In genomic region chr12:98525361-98525760, GRCm38 (mm10) we compare ENCODE assay signal across 23 mouse cellular contexts. TPM values are rescaled to one million over a fixed set of nuclear protein-coding genes. Genes with fewer than 3 reads are reported as not detected.
DNase-seq lines count a peak whose midpoint lies in the region; ATAC-seq and TF ChIP-seq lines count a peak whose summit lies in the region.
"Had no signal": no experiment of that assay in that cellular context is flagged by ENCODE, and none has a peak within 500 bp of the region (broad histone marks: within the 10 kb centered on the region; RNA-seq: fewer than 3 reads in every experiment).

No protein-coding gene starts in this region.

- peaks cover 36% of the 10 kb centered on the region for H3K4me1 ChIP-seq in hindbrain, embryonic 13.5 days (replicated peaks)
- H3K4me1 ChIP-seq in hindbrain, embryonic 10.5 days (replicated peaks) = peaks cover 18% of the 10 kb centered on the region
- peaks cover 14% of the 10 kb centered on the region for H3K4me1 ChIP-seq in midbrain, embryonic 14.5 days (ENCODE audit: control insufficient read depth, insufficient read depth, low read length)
- H3K4me1 ChIP-seq in midbrain, postnatal 0 days (ENCODE audit: insufficient read depth, low read length) = peaks cover 4% of the 10 kb centered on the region; the same call in 1 of the 2 replicates
- peaks cover 19% of the 10 kb centered on the region for H3K4me1 ChIP-seq in forebrain, embryonic 16.5 days (replicated peaks; ENCODE audit: control insufficient read depth, insufficient read depth, low read length)
- H3K4me1 ChIP-seq: embryonic facial prominence, embryonic 12.5 days; heart, embryonic 15.5 days; limb, embryonic 12.5 days had no signal

- H3K4me3 ChIP-seq in hindbrain, embryonic 13.5 days = no peak overlapping the region
- H3K4me3 ChIP-seq in hindbrain, embryonic 10.5 days = no peak overlapping the region
- H3K4me3 ChIP-seq in midbrain, embryonic 14.5 days (replicated peaks; ENCODE audit: low read depth, low read length) = no peak overlapping the region
- no peak overlapping the region for H3K4me3 ChIP-seq in midbrain, postnatal 0 days (ENCODE audit: low read depth, low read length)
- H3K4me3 ChIP-seq in forebrain, embryonic 16.5 days (replicated peaks; ENCODE audit: low read length) = no peak overlapping the region
- H3K4me3 ChIP-seq: embryonic facial prominence, embryonic 12.5 days; heart, embryonic 15.5 days; limb, embryonic 12.5 days had no signal

- no peak for ATAC-seq in hindbrain, embryonic 13.5 days (ENCODE audit: low FRiP score)
- ATAC-seq in midbrain, embryonic 14.5 days (ENCODE audit: low FRiP score, low TSS enrichment) = no peak
- ATAC-seq in midbrain, postnatal 0 days (ENCODE audit: low FRiP score) = no peak
- ATAC-seq in forebrain, embryonic 16.5 days = no peak
- ATAC-seq: intestine, embryonic 16.5 days; liver, postnatal 0 days; lung, postnatal 0 days; Patski had no signal

- no peaks in the 10 kb centered on the region for H3K9me3 ChIP-seq in hindbrain, embryonic 13.5 days
- peaks cover 12% of the 10 kb centered on the region for H3K9me3 ChIP-seq in hindbrain, embryonic 10.5 days
- H3K9me3 ChIP-seq in midbrain, embryonic 14.5 days (ENCODE audit: control insufficient read depth, low read length) = no peaks in the 10 kb centered on the region
- H3K9me3 ChIP-seq in midbrain, postnatal 0 days (ENCODE audit: low read length) = no peaks in the 10 kb centered on the region
- no peaks in the 10 kb centered on the region for H3K9me3 ChIP-seq in forebrain, embryonic 16.5 days (ENCODE audit: control insufficient read depth, low read length)
- H3K9me3 ChIP-seq: embryonic facial prominence, embryonic 12.5 days; heart, embryonic 15.5 days; limb, embryonic 12.5 days had no signal

- TF ChIP-seq CTCF in midbrain, postnatal 0 days (IDR thresholded peaks at IDR 0.05) = no peak

- H3K4me2 ChIP-seq in hindbrain, embryonic 13.5 days = no peak overlapping the region
- H3K4me2 ChIP-seq in midbrain, embryonic 14.5 days (ENCODE audit: low read length) = no peak overlapping the region
- H3K4me2 ChIP-seq in midbrain, postnatal 0 days (ENCODE audit: low read depth, low read length, poor library complexity, severe bottlenecking) = no peak overlapping the region
- H3K4me2 ChIP-seq in forebrain, embryonic 16.5 days (ENCODE audit: low read length) = no peak overlapping the region
- H3K4me2 ChIP-seq: embryonic facial prominence, embryonic 12.5 days; heart, embryonic 15.5 days; limb, embryonic 12.5 days; liver, embryonic 11.5 days had no signal

- DNase-seq in cerebellum, postnatal 25 days = peak; percentile 28 to 38
- DNase-seq in cerebellum, adult 11 months = no peak
- DNase-seq in hindbrain, embryonic 10.5 days (ENCODE audit: low spot score) = no peak
- no peak for DNase-seq in midbrain, embryonic 14.5 days
- DNase-seq in midbrain, postnatal 0 days (ENCODE audit: low spot score) = no peak
- no peak for DNase-seq in lung, postnatal 25 days (ENCODE audit: low spot score)
- DNase-seq: cerebellum, adult 8-10 months; gastrocnemius, postnatal 36 days; kidney, adult 9 months; kidney, postnatal 25 days; liver, postnatal 0 days; right cerebral cortex, postnatal 14 days had no signal

- H3K36me3 ChIP-seq in hindbrain, embryonic 13.5 days = peaks cover 18% of the 10 kb centered on the region
- H3K36me3 ChIP-seq in hindbrain, embryonic 10.5 days = peaks cover 57% of the 10 kb centered on the region
- peaks cover 18% of the 10 kb centered on the region for H3K36me3 ChIP-seq in midbrain, embryonic 14.5 days (ENCODE audit: control insufficient read depth, insufficient read depth, low read length)
- H3K36me3 ChIP-seq in midbrain, postnatal 0 days (ENCODE audit: insufficient read depth, low read length) = no peaks in the 10 kb centered on the region
- peaks cover 15% of the 10 kb centered on the region for H3K36me3 ChIP-seq in forebrain, embryonic 16.5 days (ENCODE audit: control insufficient read depth, insufficient read depth)
- H3K36me3 ChIP-seq: embryonic facial prominence, embryonic 12.5 days; heart, embryonic 15.5 days; limb, embryonic 12.5 days had no signal

- no peaks in the 10 kb centered on the region for H3K27me3 ChIP-seq in hindbrain, embryonic 13.5 days
- H3K27me3 ChIP-seq in hindbrain, embryonic 10.5 days (ENCODE audit: insufficient read depth, poor library complexity, severe bottlenecking) = no peaks in the 10 kb centered on the region
- no peaks in the 10 kb centered on the region for H3K27me3 ChIP-seq in midbrain, embryonic 14.5 days (ENCODE audit: control insufficient read depth, insufficient read depth, low read length)
- no peaks in the 10 kb centered on the region for H3K27me3 ChIP-seq in midbrain, postnatal 0 days (ENCODE audit: insufficient read depth, low read length)
- H3K27me3 ChIP-seq in forebrain, embryonic 16.5 days (replicated peaks; ENCODE audit: control insufficient read depth, insufficient read depth, low read length) = no peaks in the 10 kb centered on the region
- H3K27me3 ChIP-seq: embryonic facial prominence, embryonic 12.5 days; heart, embryonic 15.5 days; limb, embryonic 12.5 days; Patski had no signal

- 86% methylated on average over 8 of the region's 8 CpGs for WGBS in hindbrain, embryonic 13.5 days
- 93% methylated on average over 8 of the region's 8 CpGs for WGBS in hindbrain, embryonic 10.5 days
- WGBS in midbrain, embryonic 14.5 days = 88% methylated on average over 8 of the region's 8 CpGs
- WGBS in midbrain, postnatal 0 days = 88% methylated on average over 8 of the region's 8 CpGs
- 79% methylated on average over 8 of the region's 8 CpGs for WGBS in forebrain, embryonic 16.5 days

- no peak overlapping the region for H3K9ac ChIP-seq in hindbrain, embryonic 13.5 days
- no peak overlapping the region for H3K9ac ChIP-seq in midbrain, embryonic 14.5 days (replicated peaks; ENCODE audit: low read length)
- H3K9ac ChIP-seq in midbrain, postnatal 0 days (replicated peaks; ENCODE audit: low read length, poor library complexity, severe bottlenecking) = no peak overlapping the region
- no peak overlapping the region for H3K9ac ChIP-seq in forebrain, embryonic 16.5 days (replicated peaks; ENCODE audit: low read depth, low read length)
- H3K9ac ChIP-seq: embryonic facial prominence, embryonic 12.5 days; heart, embryonic 15.5 days; limb, embryonic 12.5 days; liver, postnatal 0 days had no signal

- H3K27ac ChIP-seq in hindbrain, embryonic 13.5 days = peak overlapping the region; percentile 44
- H3K27ac ChIP-seq in hindbrain, embryonic 10.5 days = no peak overlapping the region
- 0 out of 2 replicates have a peak overlapping the region, but pooled peaks have one; percentile 33 for H3K27ac ChIP-seq in midbrain, embryonic 14.5 days (replicated peaks; ENCODE audit: low read depth, low read length)
- no peak overlapping the region for H3K27ac ChIP-seq in midbrain, postnatal 0 days (ENCODE audit: low read depth, low read length)
- peak overlapping the region; percentile 46; the same call in 1 of the 2 replicates for H3K27ac ChIP-seq in forebrain, embryonic 16.5 days (ENCODE audit: low read length)
- H3K27ac ChIP-seq: embryonic facial prominence, embryonic 12.5 days; heart, embryonic 15.5 days; limb, embryonic 12.5 days had no signal

RNA-seq across cellular contexts. Expression of gene Kcnk10, which starts 52.7 kb away (rescaled TPM):
- polyA plus RNA-seq in hindbrain, embryonic 13.5 days (2015; fragmentation: Nextera tagmentation; extraction: Ambion mirVana) = 39.6 and 43.2 TPM in 2 replicates
- polyA plus RNA-seq in hindbrain, embryonic 10.5 days (2016; fragmentation: Nextera tagmentation; extraction: Ambion mirVana) = 21.5 and 36.1 TPM in 2 replicates
- 49.1 and 53.6 TPM in 2 replicates for polyA plus RNA-seq in midbrain, embryonic 14.5 days (2014; fragmentation: Nextera tagmentation; extraction: Ambion mirVana)
- total RNA-seq in midbrain, postnatal 0 days (2014; rRNA removed) = 56.6 and 62.6 TPM in 2 replicates
- polyA plus RNA-seq in midbrain, postnatal 0 days (2015; fragmentation: Nextera tagmentation; extraction: Ambion mirVana) = 33.0 and 37.4 TPM in 2 replicates
- polyA plus RNA-seq in forebrain, embryonic 16.5 days (2015; fragmentation: Nextera tagmentation; extraction: Ambion mirVana) = 57.8 and 58.8 TPM in 2 replicates
- total RNA-seq: gastrocnemius, adult 18-20 months; gastrocnemius, postnatal 36 days; hematopoietic stem cell, adult 5-6 weeks had no signal

Comparison
In these comparisons a context has a peak if more than half of its experiments do, and no peak if none do; other contexts are left out.
1. DNase-seq: peak in cerebellum, postnatal 25 days (2 of 2); none in cerebellum, adult 11 months (single experiment), hindbrain, embryonic 10.5 days (single experiment), midbrain, embryonic 14.5 days (single experiment), midbrain, postnatal 0 days (single experiment) and lung, postnatal 25 days (single experiment).
2. H3K27ac ChIP-seq: peak in hindbrain, embryonic 13.5 days (single experiment), midbrain, embryonic 14.5 days (single experiment) and forebrain, embryonic 16.5 days (single experiment); none in hindbrain, embryonic 10.5 days (single experiment) and midbrain, postnatal 0 days (single experiment).